In genomic region chr8:91961696-91962095, GRCm38 (mm10) we compare ENCODE assay signal across 23 mouse cellular contexts.
"Had no signal": no experiment of that assay in that cellular context is flagged by ENCODE, and none has a peak within 500 bp of the region (broad histone marks: within the 10 kb centered on the region; RNA-seq: fewer than 3 reads in every experiment).

No protein-coding gene starts in this region.

- H3K9ac ChIP-seq: forebrain, embryonic 15.5 days; forebrain, postnatal 0 days; heart, embryonic 13.5 days; heart, embryonic 15.5 days; hindbrain, embryonic 13.5 days; hindbrain, embryonic 15.5 days; limb, embryonic 13.5 days; limb, embryonic 15.5 days; liver, embryonic 12.5 days; liver, embryonic 14.5 days had no signal

- DNase-seq: forebrain, postnatal 0 days; gastrocnemius, postnatal 14 days; gastrocnemius, postnatal 36 days; heart, adult 11 months; heart, adult 2 months; heart, postnatal 14 days; heart, postnatal 36 days; layer of hippocampus, adult 9-11 months; layer of hippocampus, postnatal 36 days; left cerebral cortex, postnatal 4 days had no signal

- H3K36me3 ChIP-seq: forebrain, embryonic 15.5 days; heart, embryonic 15.5 days; hindbrain, embryonic 13.5 days; hindbrain, embryonic 15.5 days; limb, embryonic 13.5 days; limb, embryonic 15.5 days; liver, embryonic 12.5 days had no signal

- H3K4me3 ChIP-seq: forebrain, embryonic 15.5 days; heart, adult 2 months; heart, embryonic 13.5 days; heart, embryonic 15.5 days; hindbrain, embryonic 13.5 days; hindbrain, embryonic 15.5 days; limb, embryonic 13.5 days; limb, embryonic 15.5 days; liver, embryonic 12.5 days had no signal

- H3K4me2 ChIP-seq: forebrain, embryonic 15.5 days; heart, embryonic 11.5 days; heart, embryonic 13.5 days; heart, embryonic 15.5 days; hindbrain, embryonic 13.5 days; hindbrain, embryonic 15.5 days; limb, embryonic 13.5 days; limb, embryonic 15.5 days; liver, embryonic 12.5 days had no signal

- H3K27me3 ChIP-seq: forebrain, embryonic 15.5 days had no signal

- H3K27ac ChIP-seq: forebrain, embryonic 15.5 days; heart, adult 2 months; heart, embryonic 13.5 days; heart, embryonic 15.5 days; hindbrain, embryonic 13.5 days; hindbrain, embryonic 15.5 days; hindbrain, postnatal 0 days; kidney, postnatal 0 days; limb, embryonic 13.5 days; limb, embryonic 15.5 days; liver, embryonic 12.5 days; liver, embryonic 14.5 days had no signal

- H3K9me3 ChIP-seq: forebrain, embryonic 15.5 days; heart, embryonic 13.5 days; heart, embryonic 15.5 days; hindbrain, embryonic 13.5 days; hindbrain, embryonic 15.5 days; limb, embryonic 13.5 days; limb, embryonic 15.5 days; liver, embryonic 12.5 days had no signal

- ATAC-seq: forebrain, embryonic 15.5 days; forebrain, postnatal 0 days; hindbrain, postnatal 0 days; intestine, embryonic 16.5 days; liver, embryonic 12.5 days had no signal

- H3K4me1 ChIP-seq: forebrain, embryonic 15.5 days; hindbrain, embryonic 13.5 days; hindbrain, embryonic 15.5 days; limb, embryonic 13.5 days; limb, embryonic 15.5 days; liver, embryonic 12.5 days had no signal
